Mouse (Mus musculus): ENCODE measurements around the gene Nudcd2. TPM values are rescaled to one million over a fixed set of nuclear protein-coding genes. Genes with fewer than 3 reads are reported as not detected.
"Not testable (repeated sequence)": the region's sequence is repeated elsewhere in the genome, so short reads cannot be mapped to it uniquely, and the experiment has no call there.

The Nudcd2 gene
- 119 and 130 TPM in 2 replicates for polyA plus RNA-seq (2015; fragmentation: Nextera tagmentation; extraction: Ambion mirVana)

- Histone ChIP-seq H3K4me2 (ENCODE audit: low read depth, low read length) (peak within 1 kb of the TSS; percentile 77), H3K4me1 (ENCODE audit: control insufficient read depth, insufficient read depth, low read length) (peaks cover 10% of the 10 kb centered on the region), H3K4me3 (ENCODE audit: low read length) (peak within 1 kb of the TSS; percentile 88), H3K27me3 (replicated peaks; ENCODE audit: control insufficient read depth, insufficient read depth, low read length) (no peaks in the 10 kb centered on the region), H3K27ac (ENCODE audit: low read length) (peak within 1 kb of the TSS; percentile 80), H3K9me3 (ENCODE audit: control insufficient read depth, low read length) (no peaks in the 10 kb centered on the region), H3K9ac (ENCODE audit: low read depth, low read length) (peak within 1 kb of the TSS; percentile 92), H3K36me3 (ENCODE audit: control insufficient read depth, insufficient read depth, low read length) (0 out of 2 replicates have a peak, but pooled peaks cover 2% of the 10 kb centered on the region)
- under 1% methylated on average over 52 of the region's 52 CpGs for WGBS
- peak; percentile 99 for ATAC-seq
These were observed at the start of gene Nudcd2, which contains the start of gene Hmmr for GRCm38 (mm10) chr11:40733339-40734174. TSS of gene Nudcd2 (plus strand) at chr11:40733667. TSS of gene Hmmr (minus strand) at chr11:40733422.

DNA sequence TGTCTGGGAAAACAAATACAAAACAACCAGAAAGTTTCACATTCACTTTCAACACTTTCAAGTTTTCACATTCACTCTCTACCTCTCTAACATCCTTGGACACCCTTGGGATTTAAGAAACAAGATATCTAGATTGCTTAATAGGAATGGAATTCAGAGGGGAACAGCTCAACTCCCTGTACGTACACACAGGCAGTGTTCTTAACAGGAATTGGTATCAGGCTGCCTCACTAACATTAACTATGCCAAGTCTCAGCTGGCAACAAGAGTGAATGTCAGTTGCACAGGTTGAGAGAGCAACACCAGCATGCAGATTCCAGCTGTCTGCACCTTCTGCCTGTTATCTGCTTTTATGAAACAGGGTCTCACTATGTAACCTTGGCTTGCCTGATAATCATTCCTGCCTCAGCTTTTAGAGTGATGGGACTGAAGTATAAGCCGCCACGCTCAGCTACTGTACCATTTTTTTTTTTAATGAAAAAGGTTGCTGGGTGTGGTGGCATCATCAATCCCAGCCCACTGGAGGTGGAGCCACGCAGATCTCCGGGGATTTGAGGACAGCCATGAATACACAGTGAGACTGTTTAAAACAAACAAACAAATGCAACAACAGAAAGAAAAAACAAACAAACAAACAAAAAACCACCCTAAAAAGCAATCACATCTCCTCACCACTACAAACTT lies 42.9 kb upstream of the Nudcd2 start:
- Histone ChIP-seq H3K4me3 (ENCODE audit: low read length) (no peak overlapping the region; the same call in 1 of the 2 replicates), H3K36me3 (ENCODE audit: control insufficient read depth, insufficient read depth, low read length) (no peaks in the 10 kb centered on the region), H3K4me1 (ENCODE audit: control insufficient read depth, insufficient read depth, low read length) (peaks cover 12% of the 10 kb centered on the region), H3K27ac (ENCODE audit: low read length) (no peak overlapping the region), H3K4me2 (ENCODE audit: low read depth, low read length) (no peak overlapping the region; the same call in 1 of the 2 replicates), H3K9me3 (ENCODE audit: control insufficient read depth, low read length) (no peaks in the 10 kb centered on the region), H3K27me3 (replicated peaks; ENCODE audit: control insufficient read depth, insufficient read depth, low read length) (no peaks in the 10 kb centered on the region), H3K9ac (ENCODE audit: low read depth, low read length) (no peak overlapping the region)
- WGBS: 52% methylated on average over 5 of the region's 5 CpGs
- ATAC-seq: no peak

GRCm38 (mm10) chr11:40692101-40692509 lies 41.4 kb upstream of the Nudcd2 start:
- ATAC-seq: peak; percentile 87
- no peaks in the 10 kb centered on the region for H3K36me3 ChIP-seq (ENCODE audit: control insufficient read depth, insufficient read depth, low read length)
- peak overlapping the region; percentile 76 for H3K4me2 ChIP-seq (ENCODE audit: low read depth, low read length)
- no peaks in the 10 kb centered on the region for H3K27me3 ChIP-seq (replicated peaks; ENCODE audit: control insufficient read depth, insufficient read depth, low read length)
- no peaks in the 10 kb centered on the region for H3K9me3 ChIP-seq (ENCODE audit: control insufficient read depth, low read length)
- peaks cover 12% of the 10 kb centered on the region for H3K4me1 ChIP-seq (ENCODE audit: control insufficient read depth, insufficient read depth, low read length)
- H3K27ac ChIP-seq (ENCODE audit: low read length): peak overlapping the region; percentile 83
- peak overlapping the region; percentile 79 for H3K9ac ChIP-seq (ENCODE audit: low read depth, low read length)
- H3K4me3 ChIP-seq (ENCODE audit: low read length): peak overlapping the region; percentile 89
- WGBS: 0% methylated on average over 28 of the region's 28 CpGs

- ATAC-seq: peak; percentile 98
- peak overlapping the region; percentile 89 for H3K4me3 ChIP-seq (ENCODE audit: low read length)
- peak overlapping the region; percentile 86 for H3K4me2 ChIP-seq (ENCODE audit: low read depth, low read length)
- H3K27me3 ChIP-seq (replicated peaks; ENCODE audit: control insufficient read depth, insufficient read depth, low read length): no peaks in the 10 kb centered on the region
- peaks cover 12% of the 10 kb centered on the region for H3K4me1 ChIP-seq (ENCODE audit: control insufficient read depth, insufficient read depth, low read length)
- H3K9ac ChIP-seq (ENCODE audit: low read depth, low read length): peak overlapping the region; percentile 79
- H3K9me3 ChIP-seq (ENCODE audit: control insufficient read depth, low read length): no peaks in the 10 kb centered on the region
- under 1% methylated on average over 35 of the region's 36 CpGs for WGBS
- no peaks in the 10 kb centered on the region for H3K36me3 ChIP-seq (ENCODE audit: control insufficient read depth, insufficient read depth, low read length)
- peak overlapping the region; percentile 94 for H3K27ac ChIP-seq (ENCODE audit: low read length)
These were observed 40.7 kb upstream of the Nudcd2 start for GRCm38 (mm10) chr11:40692511-40693365.

GRCm38 (mm10) chr11:40693366-40693951 lies 40.0 kb upstream of the Nudcd2 start:
- no peaks in the 10 kb centered on the region for H3K27me3 ChIP-seq (replicated peaks; ENCODE audit: control insufficient read depth, insufficient read depth, low read length)
- peak overlapping the region; percentile 79 for H3K9ac ChIP-seq (ENCODE audit: low read depth, low read length)
- ATAC-seq: peak; percentile 27
- no peaks in the 10 kb centered on the region for H3K36me3 ChIP-seq (ENCODE audit: control insufficient read depth, insufficient read depth, low read length)
- peak overlapping the region; percentile 94 for H3K27ac ChIP-seq (ENCODE audit: low read length)
- H3K4me3 ChIP-seq (ENCODE audit: low read length): peak overlapping the region; percentile 89
- peak overlapping the region; percentile 86 for H3K4me2 ChIP-seq (ENCODE audit: low read depth, low read length)
- H3K9me3 ChIP-seq (ENCODE audit: control insufficient read depth, low read length): no peaks in the 10 kb centered on the region
- under 1% methylated on average over 16 of the region's 16 CpGs for WGBS
- peaks cover 12% of the 10 kb centered on the region for H3K4me1 ChIP-seq (ENCODE audit: control insufficient read depth, insufficient read depth, low read length)

DNA sequence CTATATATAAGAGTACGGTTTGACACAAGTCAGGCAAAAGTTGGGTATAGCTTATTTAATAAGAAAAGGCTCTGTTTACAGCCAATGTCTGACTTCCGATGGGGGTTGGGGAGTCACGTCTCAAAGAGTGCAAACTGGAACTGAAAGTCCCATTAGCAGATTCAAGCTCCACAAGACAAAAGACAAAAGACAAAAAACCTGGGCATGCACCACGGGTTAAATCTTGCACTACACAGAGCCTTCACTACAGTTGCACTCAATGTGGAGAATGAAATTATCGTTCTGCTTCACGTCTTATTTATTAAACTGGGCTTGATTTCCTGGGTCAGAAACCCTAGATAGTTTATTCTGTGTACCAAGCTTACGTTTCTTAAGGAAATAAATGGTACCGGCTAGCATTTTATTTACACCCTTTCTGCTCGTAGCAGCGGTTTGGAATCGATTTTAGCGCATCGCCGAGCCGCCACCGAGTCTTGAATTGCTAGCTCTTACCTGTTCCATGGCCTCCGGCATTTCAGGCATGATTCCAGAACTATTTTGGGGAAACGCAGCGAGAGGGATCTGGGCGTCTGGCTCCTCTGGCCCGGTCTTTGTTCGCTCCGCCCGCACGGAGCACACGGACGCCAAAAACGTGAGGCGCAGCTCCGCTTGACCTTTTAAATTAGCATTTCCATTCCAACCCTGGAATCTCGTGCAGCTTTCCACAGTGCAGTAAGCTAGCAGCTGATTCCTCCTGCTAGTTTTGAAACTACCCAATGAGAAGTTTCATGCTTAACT lies 39.0 kb upstream of the Nudcd2 start:
- H3K9me3 ChIP-seq (ENCODE audit: control insufficient read depth, low read length): no peaks in the 10 kb centered on the region
- no peaks in the 10 kb centered on the region for H3K36me3 ChIP-seq (ENCODE audit: control insufficient read depth, insufficient read depth, low read length)
- H3K4me2 ChIP-seq (ENCODE audit: low read depth, low read length): peak overlapping the region; percentile 86
- H3K4me3 ChIP-seq (ENCODE audit: low read length): peak overlapping the region; percentile 89
- peak overlapping the region; percentile 85 for H3K9ac ChIP-seq (ENCODE audit: low read depth, low read length)
- ATAC-seq: peak; percentile 40
- H3K27ac ChIP-seq (ENCODE audit: low read length): peak overlapping the region; percentile 96
- peaks cover 12% of the 10 kb centered on the region for H3K4me1 ChIP-seq (ENCODE audit: control insufficient read depth, insufficient read depth, low read length)
- WGBS: under 1% methylated on average over 31 of the region's 31 CpGs
- H3K27me3 ChIP-seq (replicated peaks; ENCODE audit: control insufficient read depth, insufficient read depth, low read length): no peaks in the 10 kb centered on the region

- H3K9me3 ChIP-seq (ENCODE audit: control insufficient read depth, low read length): no peaks in the 10 kb centered on the region
- peaks cover 12% of the 10 kb centered on the region for H3K4me1 ChIP-seq (ENCODE audit: control insufficient read depth, insufficient read depth, low read length)
- no peaks in the 10 kb centered on the region for H3K27me3 ChIP-seq (replicated peaks; ENCODE audit: control insufficient read depth, insufficient read depth, low read length)
- H3K4me2 ChIP-seq (ENCODE audit: low read depth, low read length): peak within 1 kb of the TSS; percentile 86
- WGBS: 85% methylated on average over 9 of the region's 9 CpGs
- no peak for ATAC-seq
- no peaks in the 10 kb centered on the region for H3K36me3 ChIP-seq (ENCODE audit: control insufficient read depth, insufficient read depth, low read length)
- H3K4me3 ChIP-seq (ENCODE audit: low read length): peak within 1 kb of the TSS; percentile 89
- H3K27ac ChIP-seq (ENCODE audit: low read length): peak within 1 kb of the TSS; percentile 96
- peak within 1 kb of the TSS; percentile 85 for H3K9ac ChIP-seq (ENCODE audit: low read depth, low read length)
These were observed 38.4 kb upstream of the Nudcd2 start, which contains the start of gene Mat2b for GRCm38 (mm10) chr11:40695103-40695502. TSS of gene Mat2b (minus strand) at chr11:40695203.

DNA sequence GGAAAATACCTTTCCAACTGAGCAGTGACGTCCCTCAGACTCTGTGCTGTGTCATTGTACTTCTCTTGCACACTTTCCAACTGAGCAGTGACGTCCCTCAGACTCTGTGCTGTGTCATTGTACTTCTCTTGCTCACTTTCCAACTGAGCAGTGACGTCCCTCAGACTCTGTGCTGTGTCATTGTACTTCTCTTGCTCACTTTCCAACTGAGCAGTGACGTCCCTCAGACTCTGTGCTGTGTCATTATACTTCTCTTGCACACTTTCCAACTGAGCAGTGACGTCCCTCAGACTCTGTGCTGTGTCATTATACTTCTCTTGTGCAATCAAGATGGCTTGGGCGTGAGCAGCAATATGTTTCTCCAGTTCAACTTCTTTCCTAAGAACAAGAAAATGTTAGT lies 23.6 kb upstream of the Nudcd2 start:
- 90% methylated on average over 6 of the region's 6 CpGs for WGBS
- H3K36me3 ChIP-seq (ENCODE audit: control insufficient read depth, insufficient read depth, low read length): 0 out of 2 replicates have a peak, but pooled peaks cover 12% of the 10 kb centered on the region
- not testable (repeated sequence) for H3K9me3 ChIP-seq (ENCODE audit: control insufficient read depth, low read length); H3K27ac ChIP-seq (ENCODE audit: low read length); H3K4me2 ChIP-seq (ENCODE audit: low read depth, low read length); H3K27me3 ChIP-seq (replicated peaks; ENCODE audit: control insufficient read depth, insufficient read depth, low read length); H3K4me1 ChIP-seq (ENCODE audit: control insufficient read depth, insufficient read depth, low read length); ATAC-seq; H3K9ac ChIP-seq (ENCODE audit: low read depth, low read length); H3K4me3 ChIP-seq (ENCODE audit: low read length)

Data from intestine, embryonic 16.5 days (tissue).